Mouse (Mus musculus): ENCODE data around the gene Ms4a4c. TPM values are rescaled to one million over a fixed set of nuclear protein-coding genes. Genes with fewer than 3 reads are reported as not detected.
A peak's percentile ranks its signal among the peaks of the same experiment; 100 is the strongest.

Ms4a4c gene
- 0.08 and 0.38 TPM in 2 replicates for total RNA-seq (2012; rRNA removed)
- total RNA-seq (2014; rRNA removed) = 0.54 and 2.5 TPM in 2 replicates
- polyA plus RNA-seq (2012; ENCODE audit: insufficient read length, low read depth) = 0.59 and 0.60 TPM in 2 replicates

- TF ChIP-seq PAX5 (IDR thresholded peaks at IDR 0.05; ENCODE audit: low read length) = no peak
- TF ChIP-seq RAD21 (IDR thresholded peaks at IDR 0.05; ENCODE audit: low read depth, low read length) = no peak
- TF ChIP-seq USF1 (IDR thresholded peaks at IDR 0.05; ENCODE audit: low read depth, low read length) = no peak
- TF ChIP-seq CTCF (conservative IDR thresholded peaks at IDR 0.05 in 1 of 2, IDR thresholded peaks at IDR 0.05 in 1 of 2; ENCODE audit: low read depth in 2 of 2, low read length in 2 of 2) = no peak
- TF ChIP-seq BHLHE40 (IDR thresholded peaks at IDR 0.05; ENCODE audit: low read depth, low read length) = no peak
- Histone ChIP-seq H3K27ac (ENCODE audit: insufficient read depth, low read depth) (no peak within 1 kb of the TSS), H3K9ac (ENCODE audit: insufficient read depth, low read depth) (no peak within 1 kb of the TSS), H3K9me3 (replicated peaks; ENCODE audit: low read length) (no peaks in the 10 kb centered on the region), H3K36me3 (replicated peaks in 1 of 2; ENCODE audit: control insufficient read depth in 1 of 2, insufficient read depth in 1 of 2, low read length in 1 of 2) (no peaks in the 10 kb centered on the region), H3K4me3 (replicated peaks in 1 of 3; ENCODE audit: low read depth in 2 of 3, low read length in 2 of 3, poor library complexity in 1 of 3) (no peak within 1 kb of the TSS), H3K27me3 (replicated peaks) (no peaks in the 10 kb centered on the region), H3K4me2 (ENCODE audit: insufficient read depth, low read depth, poor library complexity, severe bottlenecking) (no peak within 1 kb of the TSS), H3K79me2 (replicated peaks; ENCODE audit: control insufficient read depth, extremely low read depth, insufficient read depth, poor library complexity, severe bottlenecking) (no peaks in the 10 kb centered on the region), H3K4me1 (ENCODE audit: control insufficient read depth in 1 of 2, insufficient read depth in 2 of 2) (peaks cover 0 to 30% of the 10 kb centered on the region in 2 experiments; a peak in 2 of 4 replicates)
- DNase-seq (ENCODE audit: extremely low read depth) = no peak
- dilution Hi-C loops (cut with MboI; ENCODE audit: extremely low pct_ligation_motif_present, extremely low pct_unique_long_range_greater_than_20kb, low sequenced_read_pairs) = no loop called here
- in situ Hi-C loops (cut with MboI; ENCODE audit: low pct_ligation_motif_present, low pct_unique_long_range_greater_than_20kb, low sequenced_read_pairs) = loop anchor here (10.0 kb wide), 1 partner anchor 60 kb away; the partner anchor contains the start of gene Ms4a6c
Observed at GRCm38 (mm10) chr19:11404527-11404926, at the start of gene Ms4a4c. TSS of gene Ms4a4c (plus strand) at chr19:11404770.

- H3K9me3 ChIP-seq (replicated peaks; ENCODE audit: low read length) = no peaks in the 10 kb centered on the region
- H3K4me3 ChIP-seq (replicated peaks in 1 of 3; ENCODE audit: low read depth in 2 of 3, low read length in 2 of 3, poor library complexity in 1 of 3) = no peak overlapping the region
- no peaks in the 10 kb centered on the region for H3K27me3 ChIP-seq (replicated peaks)
- dilution Hi-C loops (cut with MboI; ENCODE audit: extremely low pct_ligation_motif_present, extremely low pct_unique_long_range_greater_than_20kb, low sequenced_read_pairs) = no loop called here
- no peaks in the 10 kb centered on the region for H3K79me2 ChIP-seq (replicated peaks; ENCODE audit: control insufficient read depth, extremely low read depth, insufficient read depth, poor library complexity, severe bottlenecking)
- no peaks in the 10 kb centered on the region for H3K36me3 ChIP-seq (replicated peaks in 1 of 2; ENCODE audit: control insufficient read depth in 1 of 2, insufficient read depth in 1 of 2, low read length in 1 of 2)
- H3K9ac ChIP-seq (ENCODE audit: insufficient read depth, low read depth) = no peak overlapping the region
- in situ Hi-C loops (cut with MboI; ENCODE audit: low pct_ligation_motif_present, low pct_unique_long_range_greater_than_20kb, low sequenced_read_pairs) = no loop called here
- H3K27ac ChIP-seq (ENCODE audit: insufficient read depth, low read depth) = no peak overlapping the region
- H3K4me1 ChIP-seq (ENCODE audit: control insufficient read depth in 1 of 2, insufficient read depth in 2 of 2) = peaks cover 0 to 11% of the 10 kb centered on the region in 2 experiments; a peak in 2 of 4 replicates
- no peak overlapping the region; the same call in 1 of the 2 replicates for H3K4me2 ChIP-seq (ENCODE audit: insufficient read depth, low read depth, poor library complexity, severe bottlenecking)
- no peak for DNase-seq (ENCODE audit: extremely low read depth)
- TF ChIP-seq SIN3A (IDR thresholded peaks at IDR 0.05; ENCODE audit: low read length) (no peak), EP300 (IDR thresholded peaks at IDR 0.05; ENCODE audit: low read length) (no peak)
Observed at GRCm38 (mm10) chr19:11355730-11356129, 48.8 kb upstream of the Ms4a4c start.

- Histone ChIP-seq H3K9ac (ENCODE audit: insufficient read depth, low read depth) (no peak overlapping the region), H3K27ac (ENCODE audit: insufficient read depth, low read depth) (no peak overlapping the region), H3K9me3 (replicated peaks; ENCODE audit: low read length) (no peaks in the 10 kb centered on the region), H3K36me3 (replicated peaks in 1 of 2; ENCODE audit: control insufficient read depth in 1 of 2, insufficient read depth in 1 of 2, low read length in 1 of 2) (no peaks in the 10 kb centered on the region), H3K4me1 (ENCODE audit: control insufficient read depth in 1 of 2, insufficient read depth in 2 of 2) (peaks cover 0 to 22% of the 10 kb centered on the region in 2 experiments; a peak in 2 of 4 replicates), H3K27me3 (replicated peaks) (no peaks in the 10 kb centered on the region), H3K4me3 (replicated peaks in 1 of 3; ENCODE audit: low read depth in 2 of 3, low read length in 2 of 3, poor library complexity in 1 of 3) (no peak overlapping the region), H3K79me2 (replicated peaks; ENCODE audit: control insufficient read depth, extremely low read depth, insufficient read depth, poor library complexity, severe bottlenecking) (no peaks in the 10 kb centered on the region), H3K4me2 (ENCODE audit: insufficient read depth, low read depth, poor library complexity, severe bottlenecking) (no peak overlapping the region)
- DNase-seq (ENCODE audit: extremely low read depth) = peak; percentile 11
- dilution Hi-C loops (cut with MboI; ENCODE audit: extremely low pct_ligation_motif_present, extremely low pct_unique_long_range_greater_than_20kb, low sequenced_read_pairs) = no loop called here
- in situ Hi-C loops (cut with MboI; ENCODE audit: low pct_ligation_motif_present, low pct_unique_long_range_greater_than_20kb, low sequenced_read_pairs) = no loop called here
- TF ChIP-seq SMC3 (IDR thresholded peaks at IDR 0.05; ENCODE audit: low read depth, low read length) (peak; percentile 83), MAX (IDR thresholded peaks at IDR 0.05; ENCODE audit: low read length) (no peak), ZKSCAN1 (IDR thresholded peaks at IDR 0.05; ENCODE audit: borderline replicate concordance, low read depth, low read length) (no peak), USF2 (conservative IDR thresholded peaks at IDR 0.05; ENCODE audit: low read depth, low read length) (no peak), USF1 (IDR thresholded peaks at IDR 0.05; ENCODE audit: low read depth, low read length) (no peak), RAD21 (IDR thresholded peaks at IDR 0.05; ENCODE audit: low read depth, low read length) (peak; percentile 80), HCFC1 (IDR thresholded peaks at IDR 0.05; ENCODE audit: low read depth, low read length) (no peak), GABPA (IDR thresholded peaks at IDR 0.05; ENCODE audit: insufficient replicate concordance, low read depth, low read length) (no peak), KAT2A (IDR thresholded peaks at IDR 0.05; ENCODE audit: insufficient replicate concordance, low read length) (no peak), POLR2A (IDR thresholded peaks at IDR 0.05; ENCODE audit: low read depth, low read length) (no peak), ZC3H11A (IDR thresholded peaks at IDR 0.05; ENCODE audit: low read depth, low read length) (peak; percentile 48; the same call in 1 of the 2 replicates), NELFE (IDR thresholded peaks at IDR 0.05; ENCODE audit: low read depth, low read length) (no peak), NRF1 (IDR thresholded peaks at IDR 0.05; ENCODE audit: low read depth, low read length) (no peak), E2F4 (IDR thresholded peaks at IDR 0.05; ENCODE audit: insufficient replicate concordance, low read depth, low read length) (no peak), CTCF (conservative IDR thresholded peaks at IDR 0.05 in 1 of 2, IDR thresholded peaks at IDR 0.05 in 1 of 2; ENCODE audit: low read depth in 2 of 2, low read length in 2 of 2) (peak in 1 of 2 experiments; percentile 74; a peak in 3 of 4 replicates), BHLHE40 (IDR thresholded peaks at IDR 0.05; ENCODE audit: low read depth, low read length) (no peak), SIN3A (IDR thresholded peaks at IDR 0.05; ENCODE audit: low read length) (no peak), MAFK (IDR thresholded peaks at IDR 0.05; ENCODE audit: insufficient replicate concordance, low read length) (no peak), TCF12 (IDR thresholded peaks at IDR 0.05; ENCODE audit: low read depth, low read length) (no peak)
Observed at GRCm38 (mm10) chr19:11360106-11360505, 44.5 kb upstream of the Ms4a4c start.
